Mouse (Mus musculus) hindbrain, embryonic 12.5 days (tissue): Measurements from ENCODE around the gene Csde1. TPM values are rescaled to one million over a fixed set of nuclear protein-coding genes. Genes with fewer than 3 reads are reported as not detected.

Experiments
- ATAC-seq: fragments of 200-750 bp; cut with Nextera tagmentation; 2 replicates; pipeline ENCODE4 v1.8.0; 2017; ENCODE audit warnings: moderate TSS enrichment; ENCODE audit not compliant: low FRiP score
- H3K27ac ChIP-seq: fragments of 300-500 bp; sonication (generic); 2 replicates; pipeline ENCODE4 v1.5.1; 2016; ENCODE audit warnings: mild to moderate bottlenecking
- H3K27me3 ChIP-seq: fragments of 300-500 bp; sonication (generic); 2 replicates; pipeline ENCODE4 v1.6.1; 2016; ENCODE audit warnings: mild to moderate bottlenecking
- H3K36me3 ChIP-seq: fragments of 300-500 bp; sonication (generic); 2 replicates; pipeline ENCODE4 v1.6.1; 2016; ENCODE audit warnings: mild to moderate bottlenecking
- H3K4me1 ChIP-seq: fragments of 300-500 bp; sonication (generic); 2 replicates; pipeline ENCODE4 v1.6.1; 2016
- H3K4me2 ChIP-seq: fragments of 300-500 bp; sonication (generic); replicated peaks from 2 replicates; pipeline ENCODE4 v1.6.1; 2016; ENCODE audit warnings: mild to moderate bottlenecking
- H3K4me3 ChIP-seq: fragments of 300-500 bp; sonication (generic); 2 replicates; pipeline ENCODE4 v1.5.1; 2016; ENCODE audit warnings: mild to moderate bottlenecking
- H3K9ac ChIP-seq: fragments of 300-500 bp; sonication (generic); 2 replicates; pipeline ENCODE4 v1.6.1; 2016; ENCODE audit warnings: mild to moderate bottlenecking, moderate library complexity
- H3K9me3 ChIP-seq: fragments of 300-500 bp; sonication (generic); replicated peaks from 2 replicates; pipeline ENCODE4 v1.6.1; 2016; ENCODE audit warnings: mild to moderate bottlenecking
- WGBS: fragments of 180-500 bp; shearing (Covaris S2); methylation state at CpG from one replicate; pipeline ENCODE4 v1.1.7; 2016; 5-methylcytosine and 5-hydroxymethylcytosine counted together
- polyA plus RNA-seq: library from polyadenylated mRNA; unstranded; fragments of >200 nt; fragmentation: Nextera tagmentation; extraction: Ambion mirVana; gene quantifications from 2 replicates; pipeline ENCODE4 v1.2.1, GENCODE M21; 2016

The Csde1 gene
- polyA plus RNA-seq, 1 experiment from 2014 or later = 499 TPM

GRCm38 (mm10) chr3:103075871-103076270, 55.6 kb downstream of the Csde1 start:
- no peak overlapping the region for H3K27ac ChIP-seq
- H3K9ac ChIP-seq = no peak overlapping the region
- WGBS = 93% methylated on average over 9 of the region's 9 CpGs
- H3K4me3 ChIP-seq = no peak overlapping the region
- no peak for ATAC-seq
- no peaks in the 10 kb centered on the region for H3K36me3 ChIP-seq
- H3K9me3 ChIP-seq = no peaks in the 10 kb centered on the region
- H3K4me2 ChIP-seq = no peak overlapping the region
- no peaks in the 10 kb centered on the region for H3K27me3 ChIP-seq
- H3K4me1 ChIP-seq = no peaks in the 10 kb centered on the region

- Histone ChIP-seq H3K4me3 (no peak overlapping the region), H3K36me3 (no peaks in the 10 kb centered on the region), H3K4me2 (no peak overlapping the region), H3K4me1 (no peaks in the 10 kb centered on the region), H3K27ac (no peak overlapping the region), H3K9me3 (no peaks in the 10 kb centered on the region), H3K27me3 (no peaks in the 10 kb centered on the region), H3K9ac (no peak overlapping the region)
- 93% methylated on average over 9 of the region's 9 CpGs for WGBS
- ATAC-seq = no peak
Measured at GRCm38 (mm10) chr3:103076476-103076875, 56.2 kb downstream of the Csde1 start.

DNA sequence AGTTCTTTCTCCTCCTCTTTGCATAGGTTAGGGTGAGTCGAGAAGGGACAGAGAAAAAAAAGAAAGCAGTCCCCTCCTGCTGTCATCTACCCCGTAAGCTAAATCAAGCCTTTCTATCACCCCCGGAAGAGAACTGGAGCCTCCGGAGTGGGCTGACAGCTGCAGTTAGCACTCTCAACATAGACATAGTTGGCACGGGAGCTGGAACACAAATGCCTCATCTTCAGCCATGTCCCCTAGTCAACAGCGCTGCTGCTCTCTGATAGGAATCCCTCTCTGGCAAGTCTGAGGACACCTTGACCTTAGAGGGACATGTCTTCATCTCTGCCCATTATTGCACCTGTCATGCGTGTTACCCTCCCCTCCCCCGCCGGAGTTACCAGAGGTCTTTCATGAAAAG, 59.1 kb downstream of the Csde1 start:
- Histone ChIP-seq H3K27me3 (no peaks in the 10 kb centered on the region), H3K9me3 (no peaks in the 10 kb centered on the region), H3K27ac (no peak overlapping the region), H3K4me3 (no peak overlapping the region), H3K36me3 (no peaks in the 10 kb centered on the region), H3K4me1 (no peaks in the 10 kb centered on the region), H3K4me2 (no peak overlapping the region), H3K9ac (no peak overlapping the region)
- 74% methylated on average over 9 of the region's 9 CpGs for WGBS
- ATAC-seq = no peak

DNA sequence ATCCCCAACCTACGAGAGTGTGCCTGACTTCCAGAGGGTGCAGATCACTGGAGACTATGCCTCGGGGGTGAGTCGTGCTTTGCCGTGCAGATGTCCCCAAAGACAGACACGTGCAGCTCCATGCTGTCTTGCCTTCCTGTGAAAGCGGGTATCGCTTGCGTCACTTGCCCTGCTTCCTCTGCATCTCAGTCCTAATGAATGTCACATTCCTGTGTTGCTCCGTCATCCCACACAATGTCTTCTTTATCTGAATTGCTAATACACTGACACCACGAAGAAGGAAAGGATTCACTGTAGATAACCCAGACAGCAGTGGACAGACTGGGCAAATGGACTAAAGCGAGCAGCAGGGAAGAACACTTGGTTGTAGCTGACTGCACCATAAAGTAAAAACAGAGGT, 60.8 kb downstream of the Csde1 start:
- no peak for ATAC-seq
- no peaks in the 10 kb centered on the region for H3K36me3 ChIP-seq
- no peaks in the 10 kb centered on the region for H3K9me3 ChIP-seq
- H3K27ac ChIP-seq = no peak overlapping the region
- no peaks in the 10 kb centered on the region for H3K27me3 ChIP-seq
- no peak overlapping the region for H3K9ac ChIP-seq
- WGBS = 49% methylated on average over 11 of the region's 11 CpGs
- no peak overlapping the region for H3K4me3 ChIP-seq
- no peaks in the 10 kb centered on the region for H3K4me1 ChIP-seq
- no peak overlapping the region for H3K4me2 ChIP-seq

DNA sequence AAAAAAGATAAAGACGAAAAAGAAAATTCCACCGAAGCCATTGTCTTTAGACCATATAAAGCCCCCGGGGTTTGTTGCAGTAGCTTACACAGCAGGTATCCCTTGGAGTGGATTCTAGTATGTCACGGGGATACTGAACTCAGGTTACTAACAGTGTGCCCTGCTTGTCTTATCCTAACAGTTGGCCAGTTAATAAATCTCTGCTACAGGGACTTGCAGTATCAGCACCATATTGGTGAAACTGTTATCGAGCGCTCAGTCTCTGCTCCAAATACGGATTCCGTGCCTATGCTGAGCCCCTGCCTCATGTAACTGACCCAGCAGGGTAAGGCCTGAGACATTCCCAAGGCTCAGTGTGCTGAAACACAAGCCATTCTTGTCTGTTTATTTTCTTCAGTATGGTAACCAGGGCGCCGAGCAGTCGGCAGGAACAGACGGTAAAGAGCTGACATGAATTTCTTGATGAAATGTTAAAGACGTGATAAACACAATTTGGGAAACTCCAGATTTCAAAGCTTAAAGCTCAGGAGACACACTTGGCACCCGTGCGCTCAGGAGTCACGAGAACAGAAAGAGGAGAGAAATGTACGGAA, 61.7 kb downstream of the Csde1 start:
- no peaks in the 10 kb centered on the region for H3K27me3 ChIP-seq
- H3K9me3 ChIP-seq = no peaks in the 10 kb centered on the region
- no peak overlapping the region for H3K4me3 ChIP-seq
- no peaks in the 10 kb centered on the region for H3K36me3 ChIP-seq
- no peak overlapping the region for H3K4me2 ChIP-seq
- ATAC-seq = no peak
- WGBS = 82% methylated on average over 17 of the region's 17 CpGs
- no peaks in the 10 kb centered on the region for H3K4me1 ChIP-seq
- no peak overlapping the region for H3K9ac ChIP-seq
- H3K27ac ChIP-seq = no peak overlapping the region

DNA sequence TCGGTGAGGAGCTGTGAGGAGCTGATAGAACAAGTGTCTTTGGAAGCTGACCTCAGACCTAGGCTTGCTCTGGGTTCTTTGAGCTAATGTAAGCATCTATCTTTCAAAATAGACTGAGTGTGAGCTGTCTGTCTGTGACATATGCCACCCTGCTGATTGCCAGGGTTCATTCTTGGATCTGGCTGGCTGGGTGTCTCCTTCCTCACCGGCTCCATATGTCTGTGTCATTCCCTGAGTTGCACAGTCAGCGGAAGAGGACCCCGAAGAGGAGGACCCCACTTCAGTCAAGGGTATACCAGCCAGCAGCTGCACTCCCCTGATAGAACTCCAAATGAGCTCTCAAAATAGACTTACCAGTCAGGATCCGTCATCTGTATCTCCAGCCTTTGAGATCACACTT, 62.5 kb downstream of the Csde1 start:
- H3K9ac ChIP-seq = no peak overlapping the region
- H3K27me3 ChIP-seq = no peaks in the 10 kb centered on the region
- no peaks in the 10 kb centered on the region for H3K4me1 ChIP-seq
- H3K27ac ChIP-seq = no peak overlapping the region
- no peak for ATAC-seq
- WGBS = 89% methylated on average over 5 of the region's 5 CpGs
- H3K4me3 ChIP-seq = no peak overlapping the region
- H3K4me2 ChIP-seq = no peak overlapping the region
- no peaks in the 10 kb centered on the region for H3K9me3 ChIP-seq
- H3K36me3 ChIP-seq = no peaks in the 10 kb centered on the region

DNA sequence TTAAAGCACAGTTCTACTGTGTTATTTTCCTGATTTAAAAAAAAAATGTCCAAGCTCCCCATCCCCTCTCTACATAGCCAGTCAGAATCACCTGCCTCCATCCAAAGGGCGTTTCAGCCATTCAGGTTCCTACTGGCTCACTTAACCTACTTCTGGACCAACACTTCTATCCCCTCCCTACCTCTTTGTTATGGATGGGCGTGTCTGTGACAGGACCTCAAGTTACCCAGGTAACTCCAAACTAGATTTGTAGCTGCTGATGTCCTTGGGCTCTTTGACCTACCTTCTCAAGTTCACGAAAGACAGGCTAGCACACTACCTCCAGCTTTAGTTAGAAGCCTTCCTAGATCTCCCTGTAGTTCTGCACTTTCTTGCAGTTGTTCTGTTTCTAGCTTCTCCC, 65.8 kb downstream of the Csde1 start:
- H3K4me3 ChIP-seq = no peak overlapping the region

GRCm38 (mm10) chr3:103091753-103092152, 71.5 kb downstream of the Csde1 start:
- H3K27me3 ChIP-seq = no peaks in the 10 kb centered on the region
- H3K4me3 ChIP-seq = no peak overlapping the region
- no peaks in the 10 kb centered on the region for H3K36me3 ChIP-seq
- ATAC-seq = no peak
- H3K9me3 ChIP-seq = no peaks in the 10 kb centered on the region
- no peak overlapping the region for H3K4me2 ChIP-seq
- H3K27ac ChIP-seq = no peak overlapping the region
- WGBS = 94% methylated on average over 2 of the region's 2 CpGs
- H3K9ac ChIP-seq = no peak overlapping the region
- H3K4me1 ChIP-seq = no peaks in the 10 kb centered on the region

More for the DNA sequence above, 65.8 kb downstream of the Csde1 start:
- Histone ChIP-seq H3K4me1 (no peaks in the 10 kb centered on the region), H3K36me3 (no peaks in the 10 kb centered on the region), H3K9ac (no peak overlapping the region), H3K27ac (no peak overlapping the region), H3K9me3 (no peaks in the 10 kb centered on the region), H3K4me2 (no peak overlapping the region), H3K27me3 (no peaks in the 10 kb centered on the region)
- WGBS = 79% methylated on average over 3 of the region's 3 CpGs
- ATAC-seq = no peak

- WGBS = 71% methylated on average over 23 of the region's 23 CpGs
- Histone ChIP-seq H3K4me3 (no peak overlapping the region), H3K27me3 (peaks cover 22% of the 10 kb centered on the region), H3K27ac (no peak overlapping the region), H3K4me2 (no peak overlapping the region), H3K9me3 (no peaks in the 10 kb centered on the region), H3K36me3 (no peaks in the 10 kb centered on the region), H3K9ac (no peak overlapping the region), H3K4me1 (peaks cover 13% of the 10 kb centered on the region)
- no peak for ATAC-seq
Measured at GRCm38 (mm10) chr3:103098662-103099061, 78.4 kb downstream of the Csde1 start.

GRCm38 (mm10) chr3:103099667-103100066, 79.4 kb downstream of the Csde1 start:
- WGBS = 83% methylated on average over 6 of the region's 6 CpGs
- Histone ChIP-seq H3K4me3 (no peak overlapping the region), H3K36me3 (no peaks in the 10 kb centered on the region), H3K27ac (no peak overlapping the region), H3K27me3 (peaks cover 33% of the 10 kb centered on the region), H3K4me1 (peaks cover 13% of the 10 kb centered on the region), H3K9me3 (no peaks in the 10 kb centered on the region), H3K4me2 (no peak overlapping the region), H3K9ac (no peak overlapping the region)
- ATAC-seq = no peak

DNA sequence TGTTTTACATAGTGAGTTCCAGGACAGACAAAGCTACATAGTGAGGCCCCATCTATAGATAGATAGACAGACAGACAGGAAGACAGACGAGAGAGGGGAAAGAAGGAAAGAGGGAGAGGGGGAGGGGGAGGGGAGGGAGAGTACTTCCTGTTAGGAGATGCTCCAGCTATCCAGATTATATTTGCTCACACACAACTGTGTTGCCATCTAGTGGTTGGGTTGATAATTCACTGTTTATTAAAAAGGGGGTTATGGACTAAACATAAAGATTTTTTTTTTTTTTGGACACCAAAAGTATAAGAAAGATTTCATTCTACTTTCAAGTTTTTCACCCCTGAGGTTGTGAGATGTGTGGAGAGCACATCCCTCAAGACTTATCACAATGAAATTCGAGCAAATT, 80.5 kb downstream of the Csde1 start:
- 56% methylated on average over 2 of the region's 2 CpGs for WGBS
- H3K27me3 ChIP-seq = peaks cover 36% of the 10 kb centered on the region
- no peaks in the 10 kb centered on the region for H3K36me3 ChIP-seq
- no peaks in the 10 kb centered on the region for H3K9me3 ChIP-seq
- no peak overlapping the region for H3K4me3 ChIP-seq
- no peak overlapping the region for H3K9ac ChIP-seq
- H3K27ac ChIP-seq = no peak overlapping the region
- peaks cover 13% of the 10 kb centered on the region for H3K4me1 ChIP-seq
- ATAC-seq = no peak
- H3K4me2 ChIP-seq = no peak overlapping the region

DNA sequence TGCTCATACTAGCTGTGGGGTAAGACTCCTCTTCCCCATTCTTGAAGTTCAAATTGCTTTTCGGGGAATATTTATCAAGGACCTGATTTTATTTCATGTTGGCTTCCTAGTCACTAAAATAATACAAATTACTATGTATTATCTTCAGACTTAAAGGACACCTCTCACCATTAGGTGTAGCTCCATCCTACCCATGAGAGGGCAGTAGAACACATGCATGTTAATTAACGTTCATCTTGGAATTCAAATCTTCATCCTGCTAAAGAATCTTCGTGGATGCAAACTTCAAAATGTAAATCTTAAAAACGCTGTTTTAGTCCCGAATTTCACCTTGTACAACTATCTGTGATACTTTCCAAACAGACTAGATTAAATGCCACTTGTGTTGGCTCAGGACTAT, 81.0 kb downstream of the Csde1 start:
- no peak for ATAC-seq
- Histone ChIP-seq H3K27ac (no peak overlapping the region), H3K4me3 (no peak overlapping the region), H3K36me3 (no peaks in the 10 kb centered on the region), H3K4me2 (no peak overlapping the region), H3K9ac (no peak overlapping the region), H3K4me1 (peaks cover 13% of the 10 kb centered on the region), H3K9me3 (no peaks in the 10 kb centered on the region), H3K27me3 (peaks cover 36% of the 10 kb centered on the region)
- 71% methylated on average over 5 of the region's 5 CpGs for WGBS

DNA sequence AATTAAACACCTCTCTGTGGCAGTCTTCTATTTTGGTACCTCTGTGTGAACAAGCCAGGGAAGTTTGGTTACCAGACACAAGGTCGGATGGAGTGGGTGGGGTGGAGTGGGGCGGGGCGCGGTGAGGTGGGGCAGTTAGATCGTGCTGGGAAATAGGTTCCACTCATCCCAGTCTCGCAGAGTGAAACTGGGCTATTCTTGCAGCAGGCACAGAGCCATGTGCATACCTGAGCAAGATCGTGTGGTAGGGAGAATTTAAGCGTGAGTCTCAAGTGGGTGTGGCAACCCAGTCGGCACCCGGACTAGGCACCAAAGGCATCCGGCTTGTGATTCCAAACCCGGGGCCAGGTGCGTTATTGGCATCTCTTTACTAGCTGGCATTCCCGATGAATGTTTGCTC, 81.7 kb downstream of the Csde1 start:
- Histone ChIP-seq H3K27me3 (peaks cover 36% of the 10 kb centered on the region), H3K27ac (no peak overlapping the region), H3K9ac (peak overlapping the region; percentile 63; the same call in 1 of the 2 replicates), H3K4me2 (peak overlapping the region; percentile 93), H3K4me1 (peaks cover 13% of the 10 kb centered on the region), H3K36me3 (no peaks in the 10 kb centered on the region), H3K4me3 (peak overlapping the region; percentile 66), H3K9me3 (no peaks in the 10 kb centered on the region)
- ATAC-seq = peak; percentile 30
- 4% methylated on average over 14 of the region's 14 CpGs for WGBS
